Mouse (Mus musculus) brain, embryonic 14.5 days (tissue): ENCODE measurements at regions not wholly inside any gene's neighbourhood (a gene's known extent, or its start where the extent isn't known, plus 50 kb on each side); places are given as distances from the start of the nearest gene placed in this dataset.

Experiments used
- DNase-seq: peaks from one replicate; pipeline ENCODE4 v3.0.0-alpha.2; 2011; ENCODE audit warnings: low read depth
- CTCF ChIP-seq: fragments of 200-500 bp; IDR thresholded peaks from 2 replicates; pipeline ENCODE4 v1.5.1; 2012; ENCODE audit warnings: inconsistent platforms, mild to moderate bottlenecking, moderate library complexity, borderline replicate concordance; ENCODE audit not compliant: insufficient read depth, insufficient read length; ENCODE audit errors: extremely low read depth
- POLR2A ChIP-seq: fragments of 200-500 bp; IDR thresholded peaks from 2 replicates; pipeline ENCODE4 v1.6.1; 2012; ENCODE audit warnings: mild to moderate bottlenecking, inconsistent platforms, borderline replicate concordance; ENCODE audit not compliant: poor library complexity, insufficient read depth, insufficient read length, severe bottlenecking; ENCODE audit errors: extremely low read depth

- no peak for TF ChIP-seq POLR2A
- TF ChIP-seq CTCF = no peak
- DNase-seq = no peak
Observed at GRCm38 (mm10) chr7:36901537-36901936, 203.6 kb downstream of the Tshz3 start.

- TF ChIP-seq CTCF (no peak), POLR2A (no peak)
- DNase-seq = no peak
Observed at GRCm38 (mm10) chr7:36913304-36913703, 215.4 kb downstream of the Tshz3 start.

GRCm38 (mm10) chr7:36914261-36914660 is 216.3 kb downstream of the Tshz3 start:
- TF ChIP-seq POLR2A (no peak), CTCF (no peak)
- no peak for DNase-seq

- DNase-seq = no peak
- TF ChIP-seq POLR2A (no peak), CTCF (no peak)
Observed at GRCm38 (mm10) chr7:36915171-36915570, 217.3 kb downstream of the Tshz3 start.

- DNase-seq = no peak
- TF ChIP-seq POLR2A (no peak), CTCF (no peak)
Observed at GRCm38 (mm10) chr7:36917011-36917410, 219.1 kb downstream of the Tshz3 start.

GRCm38 (mm10) chr7:36919413-36919812 is 221.5 kb downstream of the Tshz3 start:
- DNase-seq = no peak
- TF ChIP-seq CTCF = peak; percentile 11; the same call in 1 of the 2 replicates
- no peak for TF ChIP-seq POLR2A

- no peak for TF ChIP-seq POLR2A
- TF ChIP-seq CTCF = no peak
- no peak for DNase-seq
Observed at GRCm38 (mm10) chr7:36921003-36921402, 223.1 kb downstream of the Tshz3 start.

- DNase-seq = no peak
- no peak for TF ChIP-seq CTCF
- no peak for TF ChIP-seq POLR2A
Observed at GRCm38 (mm10) chr7:36933490-36933889, 235.6 kb downstream of the Tshz3 start.

GRCm38 (mm10) chr7:36934792-36935555 is 237.1 kb downstream of the Tshz3 start:
- TF ChIP-seq POLR2A (no peak), CTCF (no peak)
- peak; percentile 49 for DNase-seq

GRCm38 (mm10) chr7:36940611-36941010 is 242.7 kb downstream of the Tshz3 start:
- TF ChIP-seq CTCF = no peak
- TF ChIP-seq POLR2A = no peak
- DNase-seq = peak; percentile 22

- TF ChIP-seq CTCF = no peak
- no peak for TF ChIP-seq POLR2A
- peak; percentile 39 for DNase-seq
Observed at GRCm38 (mm10) chr7:36945024-36945815, 247.3 kb downstream of the Tshz3 start.
